Mouse (Mus musculus) E14TG2a.4 (cell line): ENCODE measurements around the gene Vps13d.

Experiments used
- H3K27me3 ChIP-seq: 2 replicates; pipeline ENCODE4 v1.6.1; 2014; ENCODE audit warnings: low read length, control low read depth; ENCODE audit not compliant: insufficient read depth
- H3K36me3 ChIP-seq: 2 replicates; pipeline ENCODE4 v1.6.1; 2014; ENCODE audit warnings: low read length, control low read depth; ENCODE audit not compliant: insufficient read depth
- H3K4me1 ChIP-seq: replicated peaks from 2 replicates; pipeline ENCODE4 v1.6.1; 2014; ENCODE audit warnings: low read depth, low read length, control low read depth
- H3K4me3 ChIP-seq: replicated peaks from 2 replicates; pipeline ENCODE4 v1.5.1; 2014; ENCODE audit warnings: mild to moderate bottlenecking, low read length
- H3K9me3 ChIP-seq: 2 replicates; pipeline ENCODE4 v1.6.1; 2014; ENCODE audit warnings: low read length, control low read depth
- CTCF ChIP-seq: conservative IDR thresholded peaks from 2 replicates; pipeline ENCODE4 v1.5.1; 2014; ENCODE audit warnings: low read length
- NANOG ChIP-seq: IDR thresholded peaks from 2 replicates; pipeline ENCODE4 v1.6.1; 2014; ENCODE audit warnings: borderline replicate concordance, low read length, mixed read lengths
- POU5F1 ChIP-seq: IDR thresholded peaks from 2 replicates; pipeline ENCODE4 v1.6.1; 2014; ENCODE audit warnings: low read length, borderline replicate concordance

Vps13d gene

DNA sequence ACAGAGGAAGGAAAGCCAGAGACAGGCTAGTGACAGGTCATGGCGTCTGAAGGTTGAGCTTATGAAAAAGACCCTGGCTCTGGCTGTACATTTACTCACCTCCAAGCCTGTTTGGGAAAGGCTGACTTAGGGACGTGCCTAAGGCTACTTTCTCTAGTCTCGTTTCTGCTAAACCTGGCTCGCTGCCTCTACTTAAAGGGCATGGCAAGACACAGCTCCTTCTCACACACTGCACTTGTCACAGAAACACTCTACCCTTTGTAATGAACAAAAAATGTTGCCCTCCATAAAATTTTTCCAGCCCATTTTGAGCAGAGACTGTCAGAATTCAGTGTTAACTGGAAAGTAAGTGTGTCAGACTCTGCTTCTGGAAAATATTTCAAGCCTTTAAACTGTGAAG is 70.4 kb downstream of the Vps13d start:
- Histone ChIP-seq H3K4me3 (no peak overlapping the region), H3K27me3 (no peaks in the 10 kb centered on the region), H3K9me3 (no peaks in the 10 kb centered on the region), H3K36me3 (peaks cover 86% of the 10 kb centered on the region), H3K4me1 (peaks cover 6% of the 10 kb centered on the region)
- TF ChIP-seq NANOG (no peak), POU5F1 (no peak), CTCF (no peak)

DNA sequence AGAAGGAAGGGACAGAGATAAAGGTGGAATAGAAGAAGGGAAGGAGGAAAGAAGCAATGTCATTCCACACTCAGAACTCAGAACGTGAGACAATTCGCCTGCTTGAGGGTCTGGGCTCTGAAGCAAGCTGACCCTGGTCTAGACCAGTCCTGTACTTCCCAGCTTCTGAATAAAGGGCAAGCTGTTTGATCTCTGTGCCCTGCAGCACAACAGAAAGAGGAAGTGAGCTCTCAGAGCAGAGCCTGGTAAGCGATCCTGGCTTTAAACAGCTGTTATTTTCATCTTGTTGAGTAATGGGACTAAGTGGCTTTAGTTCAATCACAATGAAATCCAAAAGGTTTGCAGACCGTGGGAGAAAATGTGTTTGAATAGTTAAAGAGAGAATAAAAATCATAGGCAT is 83.2 kb downstream of the Vps13d start:
- H3K27me3 ChIP-seq, result no peaks in the 10 kb centered on the region
- TF ChIP-seq NANOG (no peak), POU5F1 (no peak), CTCF (no peak)
- peaks cover 70% of the 10 kb centered on the region for H3K36me3 ChIP-seq
- H3K4me1 ChIP-seq, result 0 out of 2 replicates have a peak, but pooled peaks cover 5% of the 10 kb centered on the region
- no peaks in the 10 kb centered on the region for H3K9me3 ChIP-seq
- no peak overlapping the region for H3K4me3 ChIP-seq

DNA sequence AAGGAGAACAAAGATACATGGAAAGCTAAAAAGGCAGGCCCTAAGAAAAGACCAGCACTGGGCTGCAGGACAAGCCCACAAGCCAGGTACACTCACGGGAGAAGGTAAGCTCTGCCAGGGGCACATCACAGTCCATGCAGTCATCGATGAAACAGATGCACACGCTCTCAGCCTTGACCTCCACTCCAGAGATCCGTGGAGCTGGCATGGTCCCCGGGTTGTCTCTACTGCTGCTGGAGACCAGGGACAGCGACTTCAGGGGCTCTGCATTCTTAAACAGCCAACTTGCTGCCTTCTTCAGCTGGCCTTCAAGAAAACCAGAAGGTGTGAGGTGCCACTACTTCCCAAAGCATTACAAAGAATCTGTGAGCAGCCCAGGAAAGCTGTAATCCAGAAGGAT is 84.1 kb downstream of the Vps13d start:
- H3K27me3 ChIP-seq, result no peaks in the 10 kb centered on the region
- no peaks in the 10 kb centered on the region for H3K9me3 ChIP-seq
- H3K4me1 ChIP-seq, result peaks cover 12% of the 10 kb centered on the region
- peaks cover 72% of the 10 kb centered on the region for H3K36me3 ChIP-seq
- no peak overlapping the region for H3K4me3 ChIP-seq
- TF ChIP-seq CTCF (no peak), NANOG (no peak), POU5F1 (no peak)

DNA sequence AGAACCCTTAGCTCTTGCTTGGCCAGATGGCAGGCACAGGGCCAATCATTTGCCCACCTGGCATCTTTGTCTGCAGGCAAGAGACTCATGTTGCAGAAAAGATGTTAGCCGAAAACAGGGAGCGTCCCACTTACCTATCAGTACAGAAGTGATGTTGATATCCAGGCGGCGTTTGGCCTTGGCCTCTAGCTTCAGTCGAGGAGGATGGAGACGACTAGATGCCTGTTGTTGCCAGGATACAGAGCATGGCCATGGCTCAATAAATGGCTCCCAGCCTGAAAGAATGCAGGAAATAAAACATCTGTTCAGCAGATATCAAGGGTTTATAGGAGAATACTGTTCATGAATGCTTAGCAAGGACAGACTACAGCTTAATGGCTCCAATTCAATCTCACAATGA is 88.0 kb downstream of the Vps13d start:
- Histone ChIP-seq H3K9me3 (no peaks in the 10 kb centered on the region), H3K36me3 (peaks cover 66% of the 10 kb centered on the region), H3K27me3 (no peaks in the 10 kb centered on the region), H3K4me3 (no peak overlapping the region), H3K4me1 (peaks cover 36% of the 10 kb centered on the region)
- TF ChIP-seq NANOG (no peak), CTCF (no peak), POU5F1 (no peak)

DNA sequence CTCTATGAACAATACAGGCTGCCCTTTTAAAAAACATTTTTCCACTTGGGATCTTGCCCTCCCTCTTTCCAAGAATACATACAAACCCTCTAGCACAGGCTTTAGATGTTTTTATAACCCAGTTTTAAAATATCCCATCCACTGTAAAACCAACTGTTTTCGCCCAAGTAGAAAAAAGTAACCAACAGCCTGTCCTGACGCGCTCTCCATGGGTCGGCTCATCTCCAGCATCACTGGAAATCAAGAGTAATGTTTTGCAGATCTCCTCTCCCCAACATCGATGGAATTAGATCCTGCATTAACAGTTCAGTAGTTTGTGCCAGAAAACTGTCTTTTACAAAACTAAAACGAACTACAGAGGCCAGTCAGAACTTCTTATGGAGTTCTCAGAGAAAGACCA is 89.5 kb downstream of the Vps13d start:
- no peak for TF ChIP-seq NANOG
- TF ChIP-seq CTCF, result no peak
- TF ChIP-seq POU5F1, result no peak
- H3K36me3 ChIP-seq, result peaks cover 70% of the 10 kb centered on the region
- H3K27me3 ChIP-seq, result no peaks in the 10 kb centered on the region
- H3K4me3 ChIP-seq, result no peak overlapping the region
- H3K9me3 ChIP-seq, result no peaks in the 10 kb centered on the region
- peaks cover 41% of the 10 kb centered on the region for H3K4me1 ChIP-seq

DNA sequence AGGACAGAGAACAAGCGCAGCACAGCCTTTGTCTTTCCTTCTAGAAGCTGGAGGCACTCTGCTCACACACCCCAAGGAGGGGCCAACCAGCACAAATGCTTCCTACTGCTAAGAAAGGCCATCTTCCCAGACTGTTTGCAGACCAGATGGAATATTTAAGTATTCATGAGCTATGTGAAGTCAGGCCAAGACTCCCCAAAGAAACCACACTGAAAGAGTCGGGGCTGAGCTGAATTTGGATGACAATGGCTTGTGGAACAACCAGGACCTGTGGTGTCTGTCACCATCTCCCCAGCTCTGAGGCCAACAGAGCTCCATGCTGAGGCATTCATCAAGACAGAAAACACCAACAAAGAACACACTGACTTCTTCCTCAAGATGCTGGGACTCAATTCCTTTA is 89.9 kb downstream of the Vps13d start:
- Histone ChIP-seq H3K4me3 (no peak overlapping the region), H3K27me3 (no peaks in the 10 kb centered on the region), H3K9me3 (no peaks in the 10 kb centered on the region), H3K4me1 (peaks cover 41% of the 10 kb centered on the region), H3K36me3 (peaks cover 68% of the 10 kb centered on the region)
- TF ChIP-seq POU5F1, result no peak
- TF ChIP-seq CTCF, result no peak
- TF ChIP-seq NANOG, result peak; percentile 51; the same call in 1 of the 2 replicates

DNA sequence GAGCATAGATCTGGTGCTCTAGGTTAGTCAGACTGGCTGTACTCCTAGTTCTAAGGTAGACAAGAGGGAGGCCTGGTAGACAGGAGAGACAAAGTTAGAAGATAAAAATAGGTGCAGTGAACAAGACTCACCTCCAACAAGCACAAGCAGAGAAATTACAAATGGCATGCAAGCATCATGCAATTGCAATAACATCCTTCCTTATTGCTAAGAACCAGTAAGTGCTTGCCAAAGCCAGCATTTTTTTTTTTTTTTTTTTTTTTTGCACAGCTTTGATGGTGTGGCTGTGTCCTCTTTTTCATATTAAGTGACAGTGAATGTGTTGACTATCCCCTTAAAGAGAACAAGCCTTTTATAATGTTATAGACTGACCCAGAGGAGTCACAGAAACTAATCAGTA is 91.2 kb downstream of the Vps13d start:
- no peak overlapping the region for H3K4me3 ChIP-seq
- TF ChIP-seq POU5F1 (no peak), CTCF (no peak), NANOG (no peak)
- H3K36me3 ChIP-seq, result peaks cover 76% of the 10 kb centered on the region
- H3K27me3 ChIP-seq, result no peaks in the 10 kb centered on the region
- peaks cover 41% of the 10 kb centered on the region for H3K4me1 ChIP-seq
- H3K9me3 ChIP-seq, result no peaks in the 10 kb centered on the region

DNA sequence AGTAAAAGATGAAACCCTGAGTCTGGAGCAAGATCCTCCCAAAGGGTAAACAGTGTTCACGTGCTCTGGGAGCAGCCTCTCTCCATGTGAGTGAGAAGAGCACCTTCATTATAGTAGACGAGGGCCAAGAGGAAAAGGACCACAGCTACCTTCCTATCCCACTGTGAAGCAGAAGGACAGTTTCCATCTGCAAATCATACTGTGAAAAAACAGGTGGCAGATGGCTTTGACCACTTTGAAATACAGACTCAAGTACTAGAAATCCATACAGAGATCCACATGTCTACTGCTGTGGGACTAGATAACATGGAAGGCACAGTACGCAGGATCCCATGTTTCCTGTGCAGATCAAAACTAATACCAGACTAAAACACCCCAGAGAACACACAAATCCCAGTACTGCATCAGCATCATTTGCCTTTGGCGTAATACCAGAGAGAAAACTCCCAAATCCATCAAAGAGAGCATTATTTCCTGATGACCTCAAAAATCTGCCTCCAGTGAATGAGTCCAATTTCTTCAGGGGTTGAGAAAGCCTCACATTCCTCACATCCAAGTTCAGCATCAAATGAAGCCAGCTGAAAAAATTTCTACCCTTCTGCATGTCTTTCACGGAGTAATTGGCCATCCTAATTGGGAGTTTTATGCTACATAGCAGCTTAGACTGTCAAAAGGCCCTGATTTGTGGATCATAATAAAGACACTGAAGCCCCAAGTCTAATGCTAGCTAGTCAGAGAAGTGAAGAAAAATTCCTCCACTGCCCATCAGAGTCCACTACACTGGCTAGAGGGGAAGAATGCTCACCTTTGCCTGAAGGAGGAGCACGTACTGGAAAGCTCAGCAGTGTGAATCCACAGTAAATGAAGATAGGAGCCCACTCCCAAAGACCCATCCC is 92.7 kb downstream of the Vps13d start:
- Histone ChIP-seq H3K4me1 (peaks cover 40% of the 10 kb centered on the region), H3K9me3 (no peaks in the 10 kb centered on the region), H3K36me3 (peaks cover 79% of the 10 kb centered on the region), H3K27me3 (no peaks in the 10 kb centered on the region), H3K4me3 (no peak overlapping the region)
- TF ChIP-seq NANOG (no peak), POU5F1 (no peak), CTCF (no peak)
